Mouse (Mus musculus): ENCODE measurements around the gene Adamts12. TPM values are rescaled to one million over a fixed set of nuclear protein-coding genes. Genes with fewer than 3 reads are reported as not detected.

The Adamts12 gene
- 1.9 and 2.6 TPM in 2 replicates for polyA plus RNA-seq (2015; fragmentation: Nextera tagmentation; extraction: Ambion mirVana)

GRCm38 (mm10) chr15:11064558-11065411, at the start of gene Adamts12:
Gene Adamts12, plus strand, starts transcription at chr15:11064790.

GRCm38 (mm10) chr15:11037711-11038110, 26.9 kb upstream of the Adamts12 start, which contains the start of gene Rxfp3:
Gene Rxfp3, minus strand, starts transcription at chr15:11037991.

Other genes with a start within 250 kb of the Adamts12 start
- 18.3 and 23.5 TPM in 2 replicates for gene C1qtnf3, start 112.5 kb upstream of the Adamts12 start, polyA plus RNA-seq (2015; fragmentation: Nextera tagmentation; extraction: Ambion mirVana)
- 7.9 and 8.6 TPM in 2 replicates for gene Amacr, start 83.0 kb upstream of the Adamts12 start, polyA plus RNA-seq (2015; fragmentation: Nextera tagmentation; extraction: Ambion mirVana)
- gene Slc45a2, start 64.1 kb upstream of the Adamts12 start, polyA plus RNA-seq (2015; fragmentation: Nextera tagmentation; extraction: Ambion mirVana): 0.07 TPM in 1 of 2 replicates, not detected in the other
- gene Rxfp3, start 26.8 kb upstream of the Adamts12 start, polyA plus RNA-seq (2015; fragmentation: Nextera tagmentation; extraction: Ambion mirVana): not detected in 2 replicates